Mouse (Mus musculus) intestine, postnatal 0 days (tissue): ENCODE results near the gene Polr1b. TPM values are rescaled to one million over a fixed set of nuclear protein-coding genes. Genes with fewer than 3 reads are reported as not detected.

Source experiments
- ATAC-seq: fragments of 200-750 bp; cut with Nextera tagmentation; 2 replicates; pipeline ENCODE4 v1.8.0; 2017; ENCODE audit warnings: mild to moderate bottlenecking, moderate TSS enrichment, moderate library complexity
- H3K27ac ChIP-seq: fragments of 300-500 bp; sonication (generic); 2 replicates; pipeline ENCODE4 v1.5.1; 2014; ENCODE audit warnings: mild to moderate bottlenecking, low read depth, low read length, moderate library complexity
- H3K27me3 ChIP-seq: fragments of 300-500 bp; sonication (generic); replicated peaks from 2 replicates; pipeline ENCODE4 v1.6.1; 2014; ENCODE audit warnings: low read length, mixed read lengths; ENCODE audit not compliant: control insufficient read depth, insufficient read depth
- H3K36me3 ChIP-seq: fragments of 300-500 bp; sonication (generic); 2 replicates; pipeline ENCODE4 v1.6.1; 2014; ENCODE audit warnings: mild to moderate bottlenecking, moderate library complexity; ENCODE audit not compliant: control insufficient read depth, insufficient read depth
- H3K4me1 ChIP-seq: fragments of 300-500 bp; sonication (generic); replicated peaks from 2 replicates; pipeline ENCODE4 v1.6.1; 2014; ENCODE audit warnings: antibody characterized with exemption, low read length, mixed read lengths; ENCODE audit not compliant: control insufficient read depth, insufficient read depth
- H3K4me2 ChIP-seq: fragments of 300-500 bp; sonication (generic); replicated peaks from 2 replicates; pipeline ENCODE4 v1.6.1; 2014; ENCODE audit warnings: low read depth, mild to moderate bottlenecking, moderate library complexity
- H3K4me3 ChIP-seq: fragments of 300-500 bp; sonication (generic); 2 replicates; pipeline ENCODE4 v1.5.1; 2014; ENCODE audit warnings: low read depth, low read length
- H3K9ac ChIP-seq: fragments of 300-500 bp; sonication (generic); 2 replicates; pipeline ENCODE4 v1.6.1; 2014; ENCODE audit warnings: mild to moderate bottlenecking, low read depth, low read length
- H3K9me3 ChIP-seq: fragments of 300-500 bp; sonication (generic); 2 replicates; pipeline ENCODE4 v1.6.1; 2016; ENCODE audit warnings: mixed run types; ENCODE audit not compliant: control insufficient read depth
- CTCF ChIP-seq: sonication (generic); IDR thresholded peaks from 2 replicates; pipeline ENCODE4 v1.5.1; 2016; ENCODE audit warnings: low read depth, mild to moderate bottlenecking, control low read depth, antibody characterized with exemption, moderate library complexity
- WGBS: fragments of 180-500 bp; shearing (Covaris S2); extraction: QIAGEN DNeasy Blood & Tissue Kit; methylation state at CpG from one replicate; pipeline ENCODE4 v1.1.7; 2014; 5-methylcytosine and 5-hydroxymethylcytosine counted together
- polyA plus RNA-seq: library from polyadenylated mRNA; unstranded; fragments of >200 nt; fragmentation: Nextera tagmentation; extraction: Ambion mirVana; gene quantifications from 2 replicates; pipeline ENCODE4 v1.2.1, GENCODE M21; 2015

The Polr1b gene
- polyA plus RNA-seq, 1 experiment from 2014 or later, result 5.3 TPM

DNA sequence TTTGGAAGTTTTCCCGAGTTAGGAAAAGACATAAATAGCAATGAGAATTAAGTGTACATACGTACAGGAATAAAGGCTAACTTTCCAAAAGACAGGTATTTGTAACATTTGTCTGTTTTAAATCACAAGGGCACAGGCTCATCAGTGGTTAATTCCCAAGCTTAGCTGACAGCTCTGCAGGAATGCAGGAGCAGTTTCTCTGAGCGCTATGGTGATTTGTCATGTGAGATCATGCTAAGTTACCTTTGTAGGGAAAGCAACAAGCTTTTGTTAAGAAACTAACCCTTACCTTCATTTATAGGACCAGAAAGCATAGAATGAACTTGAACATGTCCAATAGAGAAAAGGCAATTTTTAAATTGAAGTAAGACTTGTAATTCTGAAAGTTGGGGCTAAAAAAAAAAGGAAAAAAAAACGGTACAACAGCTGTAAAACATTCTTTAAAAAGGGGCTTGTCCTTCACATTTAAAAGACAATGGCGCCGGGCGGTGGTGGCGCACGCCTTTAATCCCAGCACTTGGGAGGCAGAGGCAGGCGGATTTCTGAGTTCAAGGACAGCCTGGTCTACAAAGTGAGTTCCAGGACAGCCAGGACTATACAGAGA lies 39.2 kb upstream of the Polr1b start:
- Histone ChIP-seq H3K4me3 (no peak overlapping the region), H3K9me3 (0 out of 2 replicates have a peak, but pooled peaks cover under 1% of the 10 kb centered on the region), H3K4me2 (no peak overlapping the region), H3K27ac (no peak overlapping the region), H3K27me3 (no peaks in the 10 kb centered on the region; the same call in 1 of the 2 replicates), H3K4me1 (no peaks in the 10 kb centered on the region), H3K36me3 (no peaks in the 10 kb centered on the region), H3K9ac (no peak overlapping the region)
- WGBS, result 73% methylated on average over 10 of the region's 10 CpGs
- no peak for TF ChIP-seq CTCF
- ATAC-seq, result no peak

DNA sequence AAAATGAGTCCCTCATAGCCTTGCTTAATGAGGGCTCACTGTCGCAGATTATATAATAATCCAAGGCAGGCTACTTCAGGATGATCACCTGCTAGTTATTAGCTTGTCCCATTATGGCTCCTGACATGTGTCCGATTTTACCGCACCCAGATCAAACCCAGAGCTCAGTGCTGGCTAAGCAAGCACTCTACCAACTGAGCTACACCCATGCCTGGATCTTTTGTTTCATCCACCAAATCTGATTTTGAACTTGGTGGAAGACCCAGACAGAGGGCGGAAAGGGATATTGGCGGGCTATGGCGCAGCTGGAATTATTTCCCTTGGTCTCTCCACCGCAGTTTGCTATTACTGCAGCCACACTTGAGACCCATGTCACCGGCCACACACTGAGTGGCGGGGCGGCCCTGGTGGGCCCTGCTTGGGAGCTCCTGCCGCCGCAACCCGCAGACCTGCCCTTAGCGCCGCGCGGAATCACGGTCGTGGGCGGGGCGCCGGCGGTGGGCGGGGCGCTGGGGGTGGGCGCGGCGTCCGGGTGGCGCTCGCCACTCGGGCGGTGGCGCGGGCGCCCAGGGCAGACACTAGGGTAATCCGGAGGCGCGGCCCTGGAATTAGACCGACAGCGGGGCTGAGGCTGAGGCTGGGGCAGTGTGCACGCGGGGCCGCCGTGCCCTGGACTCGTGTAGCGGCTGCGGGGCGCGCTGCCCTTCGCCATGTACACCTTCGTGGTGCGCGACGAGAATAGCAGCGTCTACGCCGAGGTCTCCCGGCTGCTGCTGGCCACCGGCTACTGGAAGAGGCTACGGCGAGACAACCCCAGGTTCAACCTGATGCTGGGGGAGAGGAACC lies 35.1 kb upstream of the Polr1b start, which contains the start of gene Ttl:
Gene Ttl (plus strand): TSS at position 506 of the 846 bp plus-strand sequence.
- Histone ChIP-seq H3K27ac (no peak within 1 kb of the TSS), H3K9ac (peak within 1 kb of the TSS; percentile 49), H3K27me3 (no peaks in the 10 kb centered on the region), H3K36me3 (no peaks in the 10 kb centered on the region), H3K4me3 (peak within 1 kb of the TSS; percentile 66), H3K4me1 (no peaks in the 10 kb centered on the region), H3K9me3 (no peaks in the 10 kb centered on the region), H3K4me2 (peak within 1 kb of the TSS; percentile 82)
- no peak for TF ChIP-seq CTCF
- peak; percentile 81 for ATAC-seq
- 3% methylated on average over 51 of the region's 62 CpGs for WGBS

DNA sequence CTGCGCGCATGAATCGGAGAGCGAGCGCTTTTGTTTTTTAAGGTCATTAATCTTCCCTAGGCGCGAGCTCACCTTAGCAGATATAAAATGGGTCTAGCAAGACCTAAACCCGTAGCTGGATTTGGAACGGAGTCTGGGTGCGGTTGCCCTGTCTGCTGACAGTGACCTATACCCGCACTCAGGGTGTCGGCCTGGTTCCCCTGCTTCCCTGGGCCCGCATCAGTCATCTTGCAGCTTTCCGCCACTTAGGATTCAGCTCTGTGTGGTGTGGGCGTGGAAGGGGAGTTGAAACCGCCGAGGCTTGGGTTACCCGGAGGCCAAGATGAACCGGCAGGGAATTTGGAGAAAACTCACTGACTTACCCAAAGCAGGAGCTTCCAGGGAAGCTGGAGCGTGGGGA lies 34.5 kb upstream of the Polr1b start:
- Histone ChIP-seq H3K9me3 (no peaks in the 10 kb centered on the region), H3K36me3 (no peaks in the 10 kb centered on the region), H3K4me1 (no peaks in the 10 kb centered on the region), H3K27me3 (no peaks in the 10 kb centered on the region), H3K4me2 (peak overlapping the region; percentile 82), H3K9ac (peak overlapping the region; percentile 49), H3K4me3 (peak overlapping the region; percentile 66), H3K27ac (no peak overlapping the region)
- WGBS, result under 1% methylated on average over 20 of the region's 20 CpGs
- ATAC-seq, result peak; percentile 61
- TF ChIP-seq CTCF, result no peak

DNA sequence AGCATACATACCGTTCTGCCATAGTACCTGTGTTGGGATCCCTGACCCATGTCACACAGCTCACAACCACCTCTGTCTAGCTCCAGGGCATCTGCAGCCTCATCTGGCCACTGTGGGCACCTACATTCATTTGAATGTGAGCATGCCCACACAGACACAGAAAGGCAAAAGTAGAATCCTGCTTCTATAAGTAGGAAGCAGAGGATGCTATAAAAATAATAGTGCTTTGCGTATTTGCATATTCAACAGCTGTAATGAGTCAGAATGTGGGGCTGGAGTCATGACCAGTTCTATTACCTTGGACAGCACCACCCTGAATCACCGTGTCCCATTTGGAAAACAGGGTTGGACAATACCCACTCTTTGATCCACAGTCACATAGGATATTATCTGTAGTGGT lies 30.5 kb upstream of the Polr1b start:
- Histone ChIP-seq H3K4me1 (no peaks in the 10 kb centered on the region), H3K36me3 (no peaks in the 10 kb centered on the region), H3K4me3 (no peak overlapping the region), H3K27ac (no peak overlapping the region), H3K27me3 (no peaks in the 10 kb centered on the region), H3K9me3 (no peaks in the 10 kb centered on the region), H3K9ac (no peak overlapping the region), H3K4me2 (no peak overlapping the region)
- WGBS, result 93% methylated on average over 3 of the region's 3 CpGs
- TF ChIP-seq CTCF, result no peak
- ATAC-seq, result no peak

DNA sequence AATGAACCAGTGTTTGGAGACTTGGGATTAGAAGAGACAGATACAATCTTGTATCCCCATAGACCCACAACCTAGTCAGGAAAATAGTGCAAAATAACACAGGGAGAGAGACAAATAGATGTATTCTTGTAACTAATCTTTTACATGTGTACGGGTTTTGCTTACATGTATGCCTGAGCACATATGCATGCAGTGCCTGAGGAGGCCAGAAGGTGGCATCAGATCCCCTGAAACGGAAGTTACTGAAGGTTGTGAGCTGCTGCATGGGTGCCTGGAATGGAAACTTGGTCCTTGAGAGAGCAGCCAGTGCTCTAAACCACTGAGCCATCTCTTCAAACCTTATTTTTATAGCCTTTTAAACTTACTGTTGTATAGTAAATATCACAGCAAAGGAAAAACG lies 22.5 kb upstream of the Polr1b start:
- Histone ChIP-seq H3K36me3 (peaks cover 7% of the 10 kb centered on the region), H3K27me3 (no peaks in the 10 kb centered on the region), H3K4me3 (no peak overlapping the region), H3K9ac (no peak overlapping the region), H3K27ac (no peak overlapping the region), H3K4me1 (no peaks in the 10 kb centered on the region), H3K9me3 (no peaks in the 10 kb centered on the region), H3K4me2 (no peak overlapping the region)
- ATAC-seq, result no peak
- TF ChIP-seq CTCF, result peak; percentile 61
- 79% methylated on average over 3 of the region's 3 CpGs for WGBS

DNA sequence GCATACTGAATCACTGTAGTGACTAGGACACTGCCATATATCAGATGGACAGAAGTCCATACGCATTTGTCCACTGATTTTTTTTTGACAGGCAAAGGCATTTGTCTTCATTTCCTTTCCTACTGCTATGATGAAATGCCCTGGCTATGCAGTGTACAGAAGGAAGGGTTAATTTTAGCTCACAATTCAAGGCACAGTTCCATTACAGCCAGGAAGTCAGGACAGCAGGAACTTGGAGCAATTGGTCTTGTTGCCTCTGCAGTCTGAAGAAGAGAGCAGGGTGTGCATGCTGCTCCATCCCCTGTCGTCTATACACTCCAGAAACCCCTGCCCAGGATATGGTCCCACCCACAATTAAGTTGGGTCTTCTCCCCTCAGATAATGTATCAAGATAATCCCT lies 21.6 kb upstream of the Polr1b start:
- ATAC-seq, result no peak
- Histone ChIP-seq H3K4me3 (no peak overlapping the region), H3K4me2 (no peak overlapping the region), H3K36me3 (peaks cover 7% of the 10 kb centered on the region), H3K27ac (no peak overlapping the region), H3K9me3 (no peaks in the 10 kb centered on the region), H3K4me1 (no peaks in the 10 kb centered on the region), H3K9ac (no peak overlapping the region), H3K27me3 (no peaks in the 10 kb centered on the region)
- 62% methylated on average over 2 of the region's 2 CpGs for WGBS
- TF ChIP-seq CTCF, result no peak
